Mouse (Mus musculus) testis, adult 10 weeks (tissue): ENCODE data around the gene Agfg2. TPM values are rescaled to one million over a fixed set of nuclear protein-coding genes. Genes with fewer than 3 reads are reported as not detected.

Experiments used
- polyA plus RNA-seq: library from polyadenylated mRNA; stranded (reverse); fragments of 350-450 nt; fragmentation: Illumina TruSeq; extraction: RNeasy Lipid Tissue Mini Kit (QIAGEN cat#74804); gene quantifications from one replicate; pipeline ENCODE4 v1.2.3, GENCODE M21; 2014; ENCODE audit warnings: low read depth, low replicate concordance

Agfg2 gene
- 5.5 TPM for polyA plus RNA-seq

GRCm38 (mm10) chr5:137684294-137685123, at the start of gene Agfg2:
TSS of gene Agfg2 (minus strand) at chr5:137684726.

GRCm38 (mm10) chr5:137645652-137646091, 38.9 kb downstream of the Agfg2 start, which contains the start of gene Irs3:
TSS of gene Irs3 (minus strand) at chr5:137645714.

GRCm38 (mm10) chr5:137641054-137641453, 43.5 kb downstream of the Agfg2 start, which contains the start of gene Sap25:
TSS of gene Sap25 (plus strand) at chr5:137641334.

GRCm38 (mm10) chr5:137628498-137629305, 55.8 kb downstream of the Agfg2 start, which contains the start of the genes Fbxo24, Lrch4 and Gm20605:
TSS of gene Fbxo24 (minus strand) at chr5:137629002.
TSS of gene Lrch4 (plus strand) at chr5:137629121.
TSS of gene Gm20605 (plus strand) at chr5:137629175.

GRCm38 (mm10) chr5:137613550-137613949, 71.0 kb downstream of the Agfg2 start, which contains the start of gene Pcolce:
TSS of gene Pcolce (minus strand) at chr5:137613784.

GRCm38 (mm10) chr5:137600619-137601364, 83.7 kb downstream of the Agfg2 start, which contains the start of gene Mospd3:
TSS of gene Mospd3 (minus strand) at chr5:137601058.

Other genes with a start within 250 kb of the Agfg2 start
- gene Zan, start 207.7 kb downstream of the Agfg2 start, polyA plus RNA-seq = 2.8 TPM
- gene Pop7, start 182.2 kb downstream of the Agfg2 start, polyA plus RNA-seq = not detected
- gene Gigyf1, start 166.2 kb downstream of the Agfg2 start, polyA plus RNA-seq = 0.83 TPM
- gene Epo, start 151.5 kb downstream of the Agfg2 start, polyA plus RNA-seq = not detected
- 1.3 TPM for gene Gnb2, start 151.2 kb downstream of the Agfg2 start, polyA plus RNA-seq
- not detected for gene Actl6b, start 131.2 kb downstream of the Agfg2 start, polyA plus RNA-seq
- gene Tfr2, start 114.9 kb downstream of the Agfg2 start, polyA plus RNA-seq = 0.25 TPM
- gene Mospd3, start 83.7 kb downstream of the Agfg2 start, polyA plus RNA-seq = not detected
- gene Pcolce, start 70.9 kb downstream of the Agfg2 start, polyA plus RNA-seq = 12.9 TPM
- 3.5 TPM for gene Fbxo24, start 55.7 kb downstream of the Agfg2 start, polyA plus RNA-seq
- 1.6 TPM for gene Lrch4, start 55.6 kb downstream of the Agfg2 start, polyA plus RNA-seq
- 0.39 TPM for gene Gm20605, start 55.6 kb downstream of the Agfg2 start, polyA plus RNA-seq
- 1.2 TPM for gene Sap25, start 43.4 kb downstream of the Agfg2 start, polyA plus RNA-seq
- gene Irs3, start 39.0 kb downstream of the Agfg2 start, polyA plus RNA-seq = not detected
- gene Nyap1, start 56.9 kb upstream of the Agfg2 start, polyA plus RNA-seq = 0.07 TPM
- 7.8 TPM for gene Tsc22d4, start 61.0 kb upstream of the Agfg2 start, polyA plus RNA-seq
- gene Ppp1r35, start 94.1 kb upstream of the Agfg2 start, polyA plus RNA-seq = 3.4 TPM
- 26.1 TPM for gene Mepce, start 102.9 kb upstream of the Agfg2 start, polyA plus RNA-seq
- 48.0 TPM for gene Zcwpw1, start 103.1 kb upstream of the Agfg2 start, polyA plus RNA-seq
- 0.38 TPM for gene Pilra, start 151.6 kb upstream of the Agfg2 start, polyA plus RNA-seq
- not detected for gene Pilrb1, start 173.4 kb upstream of the Agfg2 start, polyA plus RNA-seq
- not detected for gene Pilrb2, start 187.1 kb upstream of the Agfg2 start, polyA plus RNA-seq
- gene Cyp3a13, start 236.9 kb upstream of the Agfg2 start, polyA plus RNA-seq = 0.39 TPM